Mouse (Mus musculus): ENCODE data around the gene Slco3a1.

GRCm38 (mm10) chr7:74270089-74270394, 284.5 kb downstream of the Slco3a1 start:
- TF ChIP-seq CTCF (IDR thresholded peaks at IDR 0.05; ENCODE audit: low read depth, low read length) = no peak
- TF ChIP-seq POLR2A (IDR thresholded peaks at IDR 0.05; ENCODE audit: extremely low read depth, insufficient read depth, low read length) = no peak

Measured in liver, adult 2 months (tissue).